In genomic region chr3:152315613-152316012, GRCm38 (mm10) we compare ENCODE assay signal across 8 mouse cellular contexts. TPM values are rescaled to one million over a fixed set of nuclear protein-coding genes. Genes with fewer than 3 reads are reported as not detected.
DNase-seq lines count a peak whose midpoint lies in the region; ATAC-seq and TF ChIP-seq lines count a peak whose summit lies in the region.

No protein-coding gene starts in this region.

- H3K27ac ChIP-seq in CH12.LX (ENCODE audit: insufficient read depth, low read depth) = no peak overlapping the region
- H3K27ac ChIP-seq in forebrain, embryonic 10.5 days = no peak overlapping the region
- H3K27ac ChIP-seq in heart, embryonic 15.5 days = peak overlapping the region; percentile 37; the same call in 1 of the 2 replicates
- no peak overlapping the region for H3K27ac ChIP-seq in liver, embryonic 12.5 days
- H3K27ac ChIP-seq in stomach, embryonic 14.5 days (ENCODE audit: low read length) = no peak overlapping the region

- in situ Hi-C loops in CH12.LX (cut with MboI; ENCODE audit: low pct_ligation_motif_present, low pct_unique_long_range_greater_than_20kb, low sequenced_read_pairs) = loop anchor here (10.0 kb wide), 1 partner anchor 201 kb away; no protein-coding TSS in a partner anchor

- no peak overlapping the region for H3K4me2 ChIP-seq in CH12.LX (ENCODE audit: insufficient read depth, low read depth, poor library complexity, severe bottlenecking)
- H3K4me2 ChIP-seq in heart, embryonic 15.5 days = no peak overlapping the region
- H3K4me2 ChIP-seq in liver, embryonic 12.5 days = no peak overlapping the region
- no peak overlapping the region for H3K4me2 ChIP-seq in stomach, embryonic 14.5 days (replicated peaks; ENCODE audit: low read depth, low read length)

- 14% methylated on average over 7 of the region's 7 CpGs for WGBS in forebrain, embryonic 10.5 days
- 7% methylated on average over 7 of the region's 7 CpGs for WGBS in heart, embryonic 15.5 days
- WGBS in liver, embryonic 12.5 days (ENCODE audit: insufficient replicate concordance) = 14% methylated on average over 7 of the region's 7 CpGs
- WGBS in stomach, embryonic 14.5 days = 8% methylated on average over 7 of the region's 7 CpGs

- H3K4me3 ChIP-seq in CH12.LX (replicated peaks in 1 of 3; ENCODE audit: low read depth in 2 of 3, low read length in 2 of 3, poor library complexity in 1 of 3) = no peak overlapping the region
- no peak overlapping the region for H3K4me3 ChIP-seq in forebrain, embryonic 10.5 days
- no peak overlapping the region for H3K4me3 ChIP-seq in heart, embryonic 15.5 days
- H3K4me3 ChIP-seq in liver, embryonic 12.5 days = no peak overlapping the region
- no peak overlapping the region for H3K4me3 ChIP-seq in stomach, embryonic 14.5 days (ENCODE audit: low read depth, low read length)

- no peaks in the 10 kb centered on the region for H3K79me2 ChIP-seq in CH12.LX (replicated peaks; ENCODE audit: control insufficient read depth, extremely low read depth, insufficient read depth, poor library complexity, severe bottlenecking)

- ATAC-seq in heart, embryonic 15.5 days (replicated peaks; ENCODE audit: insufficient number of reproducible peaks, insufficient read depth, low FRiP score, low read depth) = peak; percentile 87
- peak; percentile 82 for ATAC-seq in liver, embryonic 12.5 days
- peak; percentile 90 for ATAC-seq in stomach, embryonic 14.5 days (ENCODE audit: insufficient number of reproducible peaks, insufficient read depth, low FRiP score, low read depth)

- TF ChIP-seq RAD21 in CH12.LX (IDR thresholded peaks at IDR 0.05; ENCODE audit: low read depth, low read length) = peak; percentile 71

- H3K9ac ChIP-seq in CH12.LX (ENCODE audit: insufficient read depth, low read depth) = no peak overlapping the region
- H3K9ac ChIP-seq in heart, embryonic 15.5 days = no peak overlapping the region
- no peak overlapping the region for H3K9ac ChIP-seq in liver, embryonic 12.5 days
- no peak overlapping the region for H3K9ac ChIP-seq in stomach, embryonic 14.5 days (replicated peaks; ENCODE audit: low read depth, low read length)

- H3K27me3 ChIP-seq in CH12.LX (replicated peaks) = no peaks in the 10 kb centered on the region
- no peaks in the 10 kb centered on the region for H3K27me3 ChIP-seq in forebrain, embryonic 10.5 days (ENCODE audit: poor library complexity, severe bottlenecking)
- no peaks in the 10 kb centered on the region for H3K27me3 ChIP-seq in heart, embryonic 15.5 days
- no peaks in the 10 kb centered on the region for H3K27me3 ChIP-seq in liver, embryonic 12.5 days (replicated peaks)
- no peaks in the 10 kb centered on the region for H3K27me3 ChIP-seq in stomach, embryonic 14.5 days (ENCODE audit: control insufficient read depth, insufficient read depth, low read length)

- H3K36me3 ChIP-seq in CH12.LX (replicated peaks in 1 of 2; ENCODE audit: control insufficient read depth in 1 of 2, insufficient read depth in 1 of 2, low read length in 1 of 2) = peaks cover 30 to 76% of the 10 kb centered on the region in 2 experiments
- peaks cover 40% of the 10 kb centered on the region for H3K36me3 ChIP-seq in forebrain, embryonic 10.5 days (replicated peaks)
- H3K36me3 ChIP-seq in heart, embryonic 15.5 days = peaks cover 12% of the 10 kb centered on the region
- H3K36me3 ChIP-seq in liver, embryonic 12.5 days = peaks cover 23% of the 10 kb centered on the region
- H3K36me3 ChIP-seq in stomach, embryonic 14.5 days (ENCODE audit: control insufficient read depth, insufficient read depth, low read length) = no peaks in the 10 kb centered on the region; the same call in none of the 2 replicates

- no peak for TF ChIP-seq POLR2A in CH12.LX (IDR thresholded peaks at IDR 0.05; ENCODE audit: low read depth, low read length)

- DNase-seq in CH12.LX (ENCODE audit: extremely low read depth) = peak; percentile 93
- DNase-seq in c-Kit-positive CD71-negative TER-119-negative erythroid progenitor cells, embryonic 14.5 days (ENCODE audit: low read depth) = peak; percentile 69
- DNase-seq in forebrain, embryonic 10.5 days (ENCODE audit: extremely low spot score, low spot score) = peak; percentile 71
- DNase-seq in kidney, postnatal 10 days = peak; percentile 93
- DNase-seq in neural tube, embryonic 10.5 days (ENCODE audit: extremely low spot score, low spot score) = peak; percentile 70

- H3K9me3 ChIP-seq in CH12.LX (replicated peaks; ENCODE audit: low read length) = no peaks in the 10 kb centered on the region
- no peaks in the 10 kb centered on the region for H3K9me3 ChIP-seq in forebrain, embryonic 10.5 days
- no peaks in the 10 kb centered on the region for H3K9me3 ChIP-seq in heart, embryonic 15.5 days (replicated peaks)
- H3K9me3 ChIP-seq in liver, embryonic 12.5 days (replicated peaks) = no peaks in the 10 kb centered on the region
- H3K9me3 ChIP-seq in stomach, embryonic 14.5 days (ENCODE audit: control insufficient read depth, low read depth, low read length) = no peaks in the 10 kb centered on the region

- H3K4me1 ChIP-seq in CH12.LX (ENCODE audit: control insufficient read depth in 1 of 2, insufficient read depth in 2 of 2) = peaks cover 0 to 4% of the 10 kb centered on the region in 2 experiments; a peak in 3 of 4 replicates
- no peaks in the 10 kb centered on the region for H3K4me1 ChIP-seq in forebrain, embryonic 10.5 days
- peaks cover 13% of the 10 kb centered on the region for H3K4me1 ChIP-seq in heart, embryonic 15.5 days (replicated peaks)
- H3K4me1 ChIP-seq in liver, embryonic 12.5 days = peaks cover 8% of the 10 kb centered on the region
- no peaks in the 10 kb centered on the region for H3K4me1 ChIP-seq in stomach, embryonic 14.5 days (ENCODE audit: control insufficient read depth, insufficient read depth, low read length)

- peak; percentile 82 to 100 for TF ChIP-seq CTCF in CH12.LX (conservative IDR thresholded peaks at IDR 0.05 in 1 of 2, IDR thresholded peaks at IDR 0.05 in 1 of 2; ENCODE audit: low read depth in 2 of 2, low read length in 2 of 2)

- dilution Hi-C loops in CH12.LX (cut with MboI; ENCODE audit: extremely low pct_ligation_motif_present, extremely low pct_unique_long_range_greater_than_20kb, low sequenced_read_pairs) = no loop called here

- no peak for TF ChIP-seq EP300 in CH12.LX (IDR thresholded peaks at IDR 0.05; ENCODE audit: low read length)

TF ChIP-seq in CH12.LX, 34 proteins besides CTCF, POLR2A, EP300 and RAD21 (continues in another document):
- TF ChIP-seq MAZ (IDR thresholded peaks at IDR 0.05; ENCODE audit: low read depth, low read length) = peak; percentile 82; the same call in 1 of the 2 replicates
- no peak for TF ChIP-seq GABPA (IDR thresholded peaks at IDR 0.05; ENCODE audit: insufficient replicate concordance, low read depth, low read length)
- TF ChIP-seq ZNF384 (IDR thresholded peaks at IDR 0.05; ENCODE audit: low read depth, low read length) = peak; percentile 21; the same call in 1 of the 2 replicates
- TF ChIP-seq ZC3H11A (IDR thresholded peaks at IDR 0.05; ENCODE audit: low read depth, low read length) = peak; percentile 18; the same call in 1 of the 2 replicates
- TF ChIP-seq TCF12 (IDR thresholded peaks at IDR 0.05; ENCODE audit: low read depth, low read length) = peak; percentile 55; the same call in 1 of the 2 replicates
- TF ChIP-seq CHD1 (IDR thresholded peaks at IDR 0.05; ENCODE audit: low read depth, low read length) = no peak
- TF ChIP-seq SMC3 (IDR thresholded peaks at IDR 0.05; ENCODE audit: low read depth, low read length) = peak; percentile 96
- peak; percentile 38; the same call in 1 of the 2 replicates for TF ChIP-seq ELF1 (IDR thresholded peaks at IDR 0.05; ENCODE audit: low read depth, low read length)
- peak; percentile 64; the same call in 1 of the 2 replicates for TF ChIP-seq IRF4 (IDR thresholded peaks at IDR 0.05; ENCODE audit: low read depth, low read length)
- peak; percentile 34; the same call in 1 of the 2 replicates for TF ChIP-seq MEF2A (IDR thresholded peaks at IDR 0.05; ENCODE audit: borderline replicate concordance, low read depth, low read length)
- no peak for TF ChIP-seq ZMIZ1 (IDR thresholded peaks at IDR 0.05; ENCODE audit: low read depth, low read length)
- peak; percentile 34; the same call in 1 of the 2 replicates for TF ChIP-seq MAX (IDR thresholded peaks at IDR 0.05; ENCODE audit: low read length)
- TF ChIP-seq PAX5 (IDR thresholded peaks at IDR 0.05; ENCODE audit: low read length) = no peak
- TF ChIP-seq HCFC1 (IDR thresholded peaks at IDR 0.05; ENCODE audit: low read depth, low read length) = peak; percentile 42
- TF ChIP-seq BHLHE40 (IDR thresholded peaks at IDR 0.05; ENCODE audit: low read depth, low read length) = peak; percentile 69
- TF ChIP-seq JUND (conservative IDR thresholded peaks at IDR 0.05; ENCODE audit: low read depth, low read length) = no peak; the same call in 1 of the 2 replicates

RNA-seq across cellular contexts. Expression of gene Miga1, which starts 24.6 kb away (rescaled TPM):
- total RNA-seq in CH12.LX (2012; rRNA removed) = 30.7 and 32.5 TPM in 2 replicates
- 23.1 and 25.3 TPM in 2 replicates for total RNA-seq in CH12.LX (2014; rRNA removed)
- polyA plus RNA-seq in CH12.LX (2012; ENCODE audit: insufficient read length, low read depth) = 41.1 and 44.7 TPM in 2 replicates
- 19.3 and 22.1 TPM in 2 replicates for polyA plus RNA-seq in forebrain, embryonic 10.5 days (2016; fragmentation: Nextera tagmentation; extraction: Ambion mirVana)
- polyA plus RNA-seq in heart, embryonic 15.5 days (2015; fragmentation: Nextera tagmentation; extraction: Ambion mirVana) = 12.8 and 13.4 TPM in 2 replicates
- 7.1 and 9.1 TPM in 2 replicates for polyA plus RNA-seq in liver, embryonic 12.5 days (2016; fragmentation: Nextera tagmentation; extraction: Ambion mirVana)
- polyA plus RNA-seq in stomach, embryonic 14.5 days (2014; fragmentation: Nextera tagmentation; extraction: Ambion mirVana) = 20.3 and 21.0 TPM in 2 replicates

RNA-seq across cellular contexts. Expression of gene Usp33, which starts 30.7 kb away (rescaled TPM):
- total RNA-seq in CH12.LX (2012; rRNA removed) (48.8 and 48.9 TPM in 2 replicates), CH12.LX (2014; rRNA removed) (54.7 and 65.5 TPM in 2 replicates)
- 35.8 and 38.3 TPM in 2 replicates for polyA plus RNA-seq in CH12.LX (2012; ENCODE audit: insufficient read length, low read depth)
- polyA plus RNA-seq in forebrain, embryonic 10.5 days (2016; fragmentation: Nextera tagmentation; extraction: Ambion mirVana) = 47.4 and 47.8 TPM in 2 replicates
- 25.0 and 29.2 TPM in 2 replicates for polyA plus RNA-seq in heart, embryonic 15.5 days (2015; fragmentation: Nextera tagmentation; extraction: Ambion mirVana)
- 30.1 and 30.9 TPM in 2 replicates for polyA plus RNA-seq in liver, embryonic 12.5 days (2016; fragmentation: Nextera tagmentation; extraction: Ambion mirVana)
- polyA plus RNA-seq in stomach, embryonic 14.5 days (2014; fragmentation: Nextera tagmentation; extraction: Ambion mirVana) = 45.9 and 49.6 TPM in 2 replicates

RNA-seq across cellular contexts. Expression of gene Nexn, which starts 49.5 kb away (rescaled TPM):
- 0.08 TPM in 2 replicates for total RNA-seq in CH12.LX (2012; rRNA removed)
- total RNA-seq in CH12.LX (2014; rRNA removed) = not detected in 2 replicates
- 0.17 and 0.67 TPM in 2 replicates for polyA plus RNA-seq in CH12.LX (2012; ENCODE audit: insufficient read length, low read depth)
- 2.8 and 3.8 TPM in 2 replicates for polyA plus RNA-seq in forebrain, embryonic 10.5 days (2016; fragmentation: Nextera tagmentation; extraction: Ambion mirVana)
- 196 and 326 TPM in 2 replicates for polyA plus RNA-seq in heart, embryonic 15.5 days (2015; fragmentation: Nextera tagmentation; extraction: Ambion mirVana)
- polyA plus RNA-seq in liver, embryonic 12.5 days (2016; fragmentation: Nextera tagmentation; extraction: Ambion mirVana) = 2.2 and 2.5 TPM in 2 replicates
- 35.3 and 47.8 TPM in 2 replicates for polyA plus RNA-seq in stomach, embryonic 14.5 days (2014; fragmentation: Nextera tagmentation; extraction: Ambion mirVana)
